Mouse (Mus musculus) E14TG2a.4 (cell line): ENCODE measurements around the gene Ggnbp2.

ENCODE experiments used
- H3K27me3 ChIP-seq: 2 replicates; pipeline ENCODE4 v1.6.1; 2014; ENCODE audit warnings: low read length, control low read depth; ENCODE audit not compliant: insufficient read depth
- H3K36me3 ChIP-seq: 2 replicates; pipeline ENCODE4 v1.6.1; 2014; ENCODE audit warnings: low read length, control low read depth; ENCODE audit not compliant: insufficient read depth
- H3K4me1 ChIP-seq: replicated peaks from 2 replicates; pipeline ENCODE4 v1.6.1; 2014; ENCODE audit warnings: low read depth, low read length, control low read depth
- H3K4me3 ChIP-seq: replicated peaks from 2 replicates; pipeline ENCODE4 v1.5.1; 2014; ENCODE audit warnings: mild to moderate bottlenecking, low read length
- H3K9me3 ChIP-seq: 2 replicates; pipeline ENCODE4 v1.6.1; 2014; ENCODE audit warnings: low read length, control low read depth
- CTCF ChIP-seq: conservative IDR thresholded peaks from 2 replicates; pipeline ENCODE4 v1.5.1; 2014; ENCODE audit warnings: low read length
- NANOG ChIP-seq: IDR thresholded peaks from 2 replicates; pipeline ENCODE4 v1.6.1; 2014; ENCODE audit warnings: borderline replicate concordance, low read length, mixed read lengths
- POU5F1 ChIP-seq: IDR thresholded peaks from 2 replicates; pipeline ENCODE4 v1.6.1; 2014; ENCODE audit warnings: low read length, borderline replicate concordance

Ggnbp2 gene

GRCm38 (mm10) chr11:84870337-84871043 is at the start of gene Ggnbp2:
TSS of gene Ggnbp2 (minus strand) at chr11:84870817.
- TF ChIP-seq NANOG = no peak
- no peak for TF ChIP-seq POU5F1
- TF ChIP-seq CTCF = no peak
- Histone ChIP-seq H3K4me1 (peaks cover 42% of the 10 kb centered on the region), H3K9me3 (no peaks in the 10 kb centered on the region), H3K36me3 (peaks cover 18% of the 10 kb centered on the region), H3K27me3 (no peaks in the 10 kb centered on the region), H3K4me3 (peak within 1 kb of the TSS; percentile 95)

DNA sequence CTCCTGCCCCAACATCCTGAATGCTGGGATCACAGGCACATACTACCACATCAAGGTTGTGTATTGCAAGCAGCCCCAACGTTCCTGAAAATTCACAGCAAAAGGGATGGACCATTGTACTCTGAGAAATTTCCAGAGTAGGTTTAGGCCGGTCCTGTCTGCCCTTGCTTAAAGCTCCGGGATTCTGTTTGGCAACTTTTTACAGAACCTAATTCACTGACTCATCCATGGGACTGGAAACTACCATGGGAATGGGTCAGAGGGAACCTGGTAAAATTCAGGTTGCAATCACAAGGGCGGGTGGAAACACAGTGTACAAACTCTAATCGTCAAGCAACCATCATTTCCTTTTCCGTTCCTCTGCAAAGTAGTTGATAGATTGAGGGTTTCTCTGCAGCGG is 49.3 kb upstream of the Ggnbp2 start:
- Histone ChIP-seq H3K9me3 (no peaks in the 10 kb centered on the region), H3K4me3 (no peak overlapping the region), H3K27me3 (0 out of 2 replicates have a peak, but pooled peaks cover 4% of the 10 kb centered on the region), H3K36me3 (no peaks in the 10 kb centered on the region), H3K4me1 (peaks cover 26% of the 10 kb centered on the region)
- no peak for TF ChIP-seq NANOG
- TF ChIP-seq CTCF = no peak
- no peak for TF ChIP-seq POU5F1

- H3K27me3 ChIP-seq = 0 out of 2 replicates have a peak, but pooled peaks cover 4% of the 10 kb centered on the region
- H3K36me3 ChIP-seq = peaks cover 5% of the 10 kb centered on the region
- H3K9me3 ChIP-seq = no peaks in the 10 kb centered on the region
- peaks cover 33% of the 10 kb centered on the region for H3K4me1 ChIP-seq
- TF ChIP-seq POU5F1 = no peak
- no peak for TF ChIP-seq NANOG
- TF ChIP-seq CTCF = peak; percentile 68
- no peak overlapping the region for H3K4me3 ChIP-seq
These were observed 48.7 kb upstream of the Ggnbp2 start for GRCm38 (mm10) chr11:84919276-84919675.

DNA sequence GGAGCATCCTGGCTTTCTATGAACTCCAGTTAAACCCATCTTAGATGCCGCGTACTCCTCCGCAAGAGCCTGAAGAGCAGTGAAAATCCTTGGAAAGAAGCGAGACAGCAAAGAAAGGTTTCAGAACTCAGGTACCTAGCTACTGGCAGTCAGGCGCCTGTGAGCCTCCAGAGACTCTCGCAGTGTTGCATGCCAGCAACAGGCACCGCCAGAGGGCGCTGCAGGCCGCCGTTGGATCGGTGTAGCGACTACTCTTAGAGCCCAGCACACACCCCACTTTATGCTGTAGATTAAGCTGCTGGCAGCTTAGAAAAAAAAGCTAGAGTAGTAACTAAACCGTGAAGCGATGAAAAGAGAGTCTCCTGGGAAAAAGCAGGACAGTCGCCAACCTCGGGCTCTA is 47.8 kb upstream of the Ggnbp2 start:
- 0 out of 2 replicates have a peak, but pooled peaks cover 4% of the 10 kb centered on the region for H3K27me3 ChIP-seq
- no peaks in the 10 kb centered on the region for H3K9me3 ChIP-seq
- peaks cover 41% of the 10 kb centered on the region for H3K4me1 ChIP-seq
- H3K4me3 ChIP-seq = no peak overlapping the region; the same call in 1 of the 2 replicates
- H3K36me3 ChIP-seq = peaks cover 14% of the 10 kb centered on the region
- TF ChIP-seq POU5F1 = no peak
- peak; percentile 88 for TF ChIP-seq CTCF

GRCm38 (mm10) chr11:84916703-84917300 is 46.2 kb upstream of the Ggnbp2 start:
- Histone ChIP-seq H3K27me3 (no peaks in the 10 kb centered on the region), H3K4me3 (peak overlapping the region; percentile 100), H3K4me1 (peaks cover 48% of the 10 kb centered on the region), H3K9me3 (no peaks in the 10 kb centered on the region), H3K36me3 (peaks cover 30% of the 10 kb centered on the region)
- TF ChIP-seq CTCF (no peak), POU5F1 (no peak), NANOG (no peak)

- TF ChIP-seq POU5F1 (no peak), NANOG (peak; percentile 58; the same call in 1 of the 2 replicates), CTCF (no peak)
- peaks cover 48% of the 10 kb centered on the region for H3K4me1 ChIP-seq
- H3K36me3 ChIP-seq = peaks cover 36% of the 10 kb centered on the region
- H3K27me3 ChIP-seq = no peaks in the 10 kb centered on the region
- H3K9me3 ChIP-seq = no peaks in the 10 kb centered on the region
- peak within 1 kb of the TSS; percentile 100 for H3K4me3 ChIP-seq
These were observed 45.6 kb upstream of the Ggnbp2 start, which contains the start of gene Znhit3 for GRCm38 (mm10) chr11:84916053-84916702. TSS of gene Znhit3 (minus strand) at chr11:84916366.

DNA sequence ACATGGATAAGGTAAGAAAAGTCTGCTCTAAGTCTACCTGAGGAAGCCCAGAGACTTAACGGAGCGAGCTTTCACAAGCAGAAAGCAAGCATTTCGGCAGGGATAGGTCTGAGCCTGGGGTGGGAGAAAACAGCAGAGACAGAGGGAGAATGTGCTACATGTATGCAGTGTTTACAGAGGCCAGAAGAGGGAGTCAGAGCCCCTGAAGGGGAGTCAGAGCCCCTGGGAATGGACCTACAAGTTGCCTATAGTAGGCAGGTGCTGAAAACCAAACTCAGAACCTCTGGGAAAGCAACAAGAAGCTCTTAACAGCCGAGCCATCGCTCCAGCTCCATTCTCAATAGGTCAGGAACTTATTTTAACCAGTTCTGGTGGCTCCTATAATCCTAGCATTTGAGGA is 44.1 kb upstream of the Ggnbp2 start:
- no peaks in the 10 kb centered on the region for H3K27me3 ChIP-seq
- peaks cover 46% of the 10 kb centered on the region for H3K4me1 ChIP-seq
- peaks cover 51% of the 10 kb centered on the region for H3K36me3 ChIP-seq
- H3K4me3 ChIP-seq = peak overlapping the region; percentile 100
- TF ChIP-seq POU5F1 = no peak
- TF ChIP-seq CTCF = peak; percentile 29
- no peaks in the 10 kb centered on the region for H3K9me3 ChIP-seq

DNA sequence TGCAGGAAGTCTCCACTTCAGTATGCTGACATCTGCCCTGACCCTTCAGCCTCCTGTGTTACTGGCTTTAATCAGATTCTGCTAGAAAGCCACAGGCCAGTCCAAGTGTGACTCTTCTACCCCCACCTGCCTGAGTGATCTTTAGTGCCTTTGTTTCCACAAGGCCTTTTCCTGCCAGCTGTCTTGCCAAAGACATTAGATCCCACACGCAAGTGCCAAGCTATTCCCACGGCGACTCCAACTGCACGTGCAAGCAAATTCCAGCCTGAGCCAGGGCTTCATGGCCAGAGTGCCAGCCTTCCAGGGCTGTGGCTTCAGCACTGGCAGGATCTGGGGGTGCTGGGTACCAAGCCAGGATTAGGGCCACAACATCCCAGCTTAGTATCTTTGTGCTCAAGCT is 39.8 kb upstream of the Ggnbp2 start:
- H3K4me1 ChIP-seq = peaks cover 47% of the 10 kb centered on the region
- H3K9me3 ChIP-seq = no peaks in the 10 kb centered on the region
- peaks cover 94% of the 10 kb centered on the region for H3K36me3 ChIP-seq
- no peak overlapping the region for H3K4me3 ChIP-seq
- TF ChIP-seq POU5F1 = no peak
- TF ChIP-seq CTCF = no peak
- no peak for TF ChIP-seq NANOG
- H3K27me3 ChIP-seq = no peaks in the 10 kb centered on the region
